Mouse (Mus musculus) intestine, postnatal 0 days (tissue): ENCODE measurements around the gene Rplp2. TPM values are rescaled to one million over a fixed set of nuclear protein-coding genes. Genes with fewer than 3 reads are reported as not detected.

Experiments
- ATAC-seq: fragments of 200-750 bp; cut with Nextera tagmentation; 2 replicates; pipeline ENCODE4 v1.8.0; 2017; ENCODE audit warnings: mild to moderate bottlenecking, moderate TSS enrichment, moderate library complexity
- H3K27ac ChIP-seq: fragments of 300-500 bp; sonication (generic); 2 replicates; pipeline ENCODE4 v1.5.1; 2014; ENCODE audit warnings: mild to moderate bottlenecking, low read depth, low read length, moderate library complexity
- H3K27me3 ChIP-seq: fragments of 300-500 bp; sonication (generic); replicated peaks from 2 replicates; pipeline ENCODE4 v1.6.1; 2014; ENCODE audit warnings: low read length, mixed read lengths; ENCODE audit not compliant: control insufficient read depth, insufficient read depth
- H3K36me3 ChIP-seq: fragments of 300-500 bp; sonication (generic); 2 replicates; pipeline ENCODE4 v1.6.1; 2014; ENCODE audit warnings: mild to moderate bottlenecking, moderate library complexity; ENCODE audit not compliant: control insufficient read depth, insufficient read depth
- H3K4me1 ChIP-seq: fragments of 300-500 bp; sonication (generic); replicated peaks from 2 replicates; pipeline ENCODE4 v1.6.1; 2014; ENCODE audit warnings: antibody characterized with exemption, low read length, mixed read lengths; ENCODE audit not compliant: control insufficient read depth, insufficient read depth
- H3K4me2 ChIP-seq: fragments of 300-500 bp; sonication (generic); replicated peaks from 2 replicates; pipeline ENCODE4 v1.6.1; 2014; ENCODE audit warnings: low read depth, mild to moderate bottlenecking, moderate library complexity
- H3K4me3 ChIP-seq: fragments of 300-500 bp; sonication (generic); 2 replicates; pipeline ENCODE4 v1.5.1; 2014; ENCODE audit warnings: low read depth, low read length
- H3K9ac ChIP-seq: fragments of 300-500 bp; sonication (generic); 2 replicates; pipeline ENCODE4 v1.6.1; 2014; ENCODE audit warnings: mild to moderate bottlenecking, low read depth, low read length
- H3K9me3 ChIP-seq: fragments of 300-500 bp; sonication (generic); 2 replicates; pipeline ENCODE4 v1.6.1; 2016; ENCODE audit warnings: mixed run types; ENCODE audit not compliant: control insufficient read depth
- CTCF ChIP-seq: sonication (generic); IDR thresholded peaks from 2 replicates; pipeline ENCODE4 v1.5.1; 2016; ENCODE audit warnings: low read depth, mild to moderate bottlenecking, control low read depth, antibody characterized with exemption, moderate library complexity
- WGBS: fragments of 180-500 bp; shearing (Covaris S2); extraction: QIAGEN DNeasy Blood & Tissue Kit; methylation state at CpG from one replicate; pipeline ENCODE4 v1.1.7; 2014; 5-methylcytosine and 5-hydroxymethylcytosine counted together
- polyA plus RNA-seq: library from polyadenylated mRNA; unstranded; fragments of >200 nt; fragmentation: Nextera tagmentation; extraction: Ambion mirVana; gene quantifications from 2 replicates; pipeline ENCODE4 v1.2.1, GENCODE M21; 2015

Rplp2 gene
- polyA plus RNA-seq, 1 experiment from 2014 or later, result 968 TPM

GRCm38 (mm10) chr7:141437178-141438120, 9.7 kb upstream of the Rplp2 start, which contains the start of gene Slc25a22:
TSS of gene Slc25a22 (minus strand) at chr7:141437892.
- peak; percentile 72 for ATAC-seq
- no peaks in the 10 kb centered on the region for H3K9me3 ChIP-seq
- peak within 1 kb of the TSS; percentile 78 for H3K27ac ChIP-seq
- WGBS, result 6% methylated on average over 53 of the region's 53 CpGs
- peak within 1 kb of the TSS; percentile 71 for H3K4me3 ChIP-seq
- H3K4me2 ChIP-seq, result peak within 1 kb of the TSS; percentile 90
- peaks cover 16% of the 10 kb centered on the region for H3K4me1 ChIP-seq
- peaks cover 36% of the 10 kb centered on the region for H3K36me3 ChIP-seq
- no peaks in the 10 kb centered on the region for H3K27me3 ChIP-seq
- TF ChIP-seq CTCF, result peak; percentile 87
- peak within 1 kb of the TSS; percentile 56 for H3K9ac ChIP-seq

GRCm38 (mm10) chr7:141438201-141438968, 8.8 kb upstream of the Rplp2 start:
- Histone ChIP-seq H3K9ac (no peak overlapping the region), H3K4me2 (no peak overlapping the region), H3K4me3 (no peak overlapping the region), H3K27me3 (no peaks in the 10 kb centered on the region), H3K4me1 (peaks cover 16% of the 10 kb centered on the region), H3K9me3 (no peaks in the 10 kb centered on the region), H3K27ac (no peak overlapping the region), H3K36me3 (peaks cover 27% of the 10 kb centered on the region)
- TF ChIP-seq CTCF, result no peak
- no peak for ATAC-seq
- 90% methylated on average over 12 of the region's 12 CpGs for WGBS

DNA sequence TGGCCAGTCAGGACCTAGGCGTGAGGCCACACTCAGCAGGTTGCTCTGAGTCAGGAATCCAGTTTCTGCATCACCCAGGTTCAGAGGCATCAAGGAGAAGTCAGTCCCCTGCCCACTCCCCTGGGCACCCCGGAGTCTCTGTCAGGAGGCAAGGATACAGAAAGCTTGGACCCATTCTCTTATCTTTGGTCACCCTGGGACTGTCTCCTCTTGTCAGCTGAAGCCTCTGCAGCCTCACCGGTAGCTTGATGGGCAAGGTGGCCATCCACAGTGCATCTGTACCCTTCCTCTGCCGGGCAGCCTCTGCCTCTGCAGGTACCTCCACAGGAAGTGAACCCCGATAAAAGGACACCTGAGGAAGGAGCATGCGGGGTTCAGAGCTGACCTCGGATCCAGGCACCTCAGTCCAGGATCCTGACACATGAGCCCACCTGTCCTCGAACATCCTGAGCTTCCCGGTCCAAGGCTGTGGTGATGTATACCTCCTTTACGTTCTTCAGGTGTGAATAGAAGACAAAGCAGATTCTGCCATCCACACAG, 8.0 kb upstream of the Rplp2 start:
- Histone ChIP-seq H3K4me2 (no peak overlapping the region), H3K9me3 (no peaks in the 10 kb centered on the region), H3K4me3 (no peak overlapping the region), H3K36me3 (peaks cover 21% of the 10 kb centered on the region), H3K27ac (no peak overlapping the region), H3K4me1 (peaks cover 16% of the 10 kb centered on the region), H3K27me3 (no peaks in the 10 kb centered on the region), H3K9ac (no peak overlapping the region)
- TF ChIP-seq CTCF, result no peak
- 96% methylated on average over 10 of the region's 10 CpGs for whole genome bisulfite sequencing
- no peak for ATAC-seq

DNA sequence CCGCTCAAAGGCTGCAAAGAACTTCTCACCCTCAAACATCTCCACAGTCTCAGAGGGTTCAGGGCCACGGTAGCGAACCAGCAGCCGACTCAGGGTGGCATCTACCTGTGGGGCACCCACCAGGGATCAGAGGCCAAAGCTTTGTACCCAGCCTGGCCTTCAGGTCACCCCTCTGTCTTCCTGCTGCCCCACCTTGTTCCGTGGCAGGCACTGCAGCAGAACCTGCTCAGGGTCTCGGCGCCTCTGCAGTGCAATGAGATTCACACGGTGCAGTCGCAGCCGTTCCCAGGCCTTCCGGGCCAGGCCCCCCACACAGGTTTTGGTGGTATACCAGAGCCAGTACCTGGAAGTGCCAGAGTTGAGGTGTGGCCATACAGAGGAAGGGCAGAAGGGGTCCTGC, 7.4 kb upstream of the Rplp2 start:
- Histone ChIP-seq H3K27ac (no peak overlapping the region), H3K4me2 (no peak overlapping the region), H3K4me3 (no peak overlapping the region), H3K9ac (no peak overlapping the region), H3K36me3 (peaks cover 21% of the 10 kb centered on the region), H3K27me3 (no peaks in the 10 kb centered on the region), H3K4me1 (peaks cover 11% of the 10 kb centered on the region), H3K9me3 (no peaks in the 10 kb centered on the region)
- 94% methylated on average over 11 of the region's 11 CpGs for WGBS
- ATAC-seq, result no peak
- no peak for TF ChIP-seq CTCF

GRCm38 (mm10) chr7:141440613-141441012, 6.6 kb upstream of the Rplp2 start:
- peaks cover 21% of the 10 kb centered on the region for H3K36me3 ChIP-seq
- no peak for ATAC-seq
- TF ChIP-seq CTCF, result peak; percentile 92
- no peaks in the 10 kb centered on the region for H3K27me3 ChIP-seq
- H3K27ac ChIP-seq, result no peak overlapping the region; the same call in 1 of the 2 replicates
- 18% methylated on average over 6 of the region's 6 CpGs for WGBS
- 0 out of 2 replicates have a peak overlapping the region, but pooled peaks have one; percentile 24 for H3K4me2 ChIP-seq
- H3K9ac ChIP-seq, result no peak overlapping the region
- H3K4me1 ChIP-seq, result peaks cover 6% of the 10 kb centered on the region
- no peak overlapping the region for H3K4me3 ChIP-seq
- no peaks in the 10 kb centered on the region for H3K9me3 ChIP-seq

DNA sequence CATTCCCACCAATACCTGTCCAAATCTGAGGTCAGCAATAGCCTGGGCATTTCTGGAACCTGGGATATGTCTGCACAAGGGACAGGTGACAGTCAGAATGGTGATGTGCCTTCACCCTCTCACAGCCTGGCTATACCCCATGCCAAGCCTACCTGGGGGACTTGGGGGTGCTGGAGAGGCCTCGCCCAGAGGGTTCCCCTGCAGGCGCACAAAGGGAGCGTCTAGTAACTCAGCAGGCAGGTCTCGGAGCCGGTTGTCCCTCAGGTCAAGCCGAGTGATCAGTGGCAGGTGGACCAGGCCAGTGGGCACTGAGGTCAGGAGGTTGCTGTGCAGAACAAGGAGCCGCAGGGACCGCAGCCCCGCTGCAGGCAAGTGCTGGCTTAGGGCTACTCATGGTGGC, 5.7 kb upstream of the Rplp2 start:
- no peak for ATAC-seq
- Histone ChIP-seq H3K9me3 (no peaks in the 10 kb centered on the region), H3K27ac (no peak overlapping the region), H3K4me2 (no peak overlapping the region), H3K4me3 (no peak overlapping the region), H3K9ac (no peak overlapping the region), H3K4me1 (peaks cover 4% of the 10 kb centered on the region; the same call in 1 of the 2 replicates), H3K27me3 (no peaks in the 10 kb centered on the region), H3K36me3 (peaks cover 21% of the 10 kb centered on the region)
- WGBS, result 93% methylated on average over 9 of the region's 9 CpGs
- no peak for TF ChIP-seq CTCF
